ENCODE assay signal across 8 mouse cellular contexts in the genomic region with DNA sequence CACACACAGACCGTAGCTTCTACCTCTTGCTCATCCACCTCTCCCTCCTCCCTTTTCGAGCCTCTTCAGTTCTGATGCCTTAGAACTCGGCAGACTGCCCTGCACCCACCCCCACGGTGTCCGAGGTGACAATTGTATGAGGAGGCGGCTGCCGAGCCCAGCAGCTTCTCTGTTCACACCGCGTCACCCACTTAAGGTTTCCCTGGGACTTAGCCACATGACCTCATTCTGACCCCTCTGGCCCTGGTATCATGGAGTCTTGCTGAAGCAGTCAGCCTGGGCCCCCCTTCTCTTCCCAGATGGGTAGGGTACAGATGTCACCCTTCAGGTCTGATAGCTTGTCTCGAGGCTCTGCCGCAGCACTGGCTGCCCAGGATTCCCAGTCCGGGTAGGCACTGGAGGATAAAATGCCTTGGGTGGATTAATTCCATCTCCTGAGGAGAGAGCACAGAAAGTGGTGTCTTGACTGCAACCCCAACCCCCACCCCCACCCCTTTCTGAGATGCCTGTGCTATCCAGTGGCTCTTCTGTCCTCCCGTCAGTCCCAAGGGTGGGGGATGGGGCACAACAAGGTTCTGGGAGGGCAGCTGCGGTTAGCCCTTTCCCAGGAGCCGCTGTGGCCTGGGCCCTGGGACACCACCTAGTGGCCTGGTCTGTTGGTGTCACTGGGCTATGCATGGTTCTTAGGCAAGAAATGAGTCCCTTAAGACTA. TPM values are rescaled to one million over a fixed set of nuclear protein-coding genes. Genes with fewer than 3 reads are reported as not detected.
DNase-seq lines count a peak whose midpoint lies in the region; ATAC-seq and TF ChIP-seq lines count a peak whose summit lies in the region.

No protein-coding gene starts in this region.

- peaks cover 9% of the 10 kb centered on the region for H3K4me1 ChIP-seq in ES-Bruce4 (ENCODE audit: control insufficient read depth, insufficient read depth, low read length)
- 0 out of 2 replicates have a peak, but pooled peaks cover 3% of the 10 kb centered on the region for H3K4me1 ChIP-seq in forebrain, postnatal 0 days (ENCODE audit: insufficient read depth)
- peaks cover 70% of the 10 kb centered on the region for H3K4me1 ChIP-seq in lung, embryonic 15.5 days

- no peaks in the 10 kb centered on the region for H3K36me3 ChIP-seq in ES-Bruce4 (ENCODE audit: control insufficient read depth, insufficient read depth, low read length, poor library complexity, severe bottlenecking)
- H3K36me3 ChIP-seq in forebrain, postnatal 0 days (ENCODE audit: insufficient read depth): no peaks in the 10 kb centered on the region
- H3K36me3 ChIP-seq in lung, embryonic 15.5 days: no peaks in the 10 kb centered on the region

- H3K9me3 ChIP-seq in ES-Bruce4 (replicated peaks; ENCODE audit: control insufficient read depth, insufficient read depth, low read length, poor library complexity, severe bottlenecking): no peaks in the 10 kb centered on the region
- H3K9me3 ChIP-seq in forebrain, postnatal 0 days (ENCODE audit: low read length): no peaks in the 10 kb centered on the region
- H3K9me3 ChIP-seq in lung, embryonic 15.5 days: no peaks in the 10 kb centered on the region

- TF ChIP-seq EP300 in ES-Bruce4 (IDR thresholded peaks at IDR 0.05; ENCODE audit: insufficient read depth, low read depth, low read length): peak; percentile 90

- peak overlapping the region; percentile 41 for H3K4me3 ChIP-seq in ES-Bruce4 (ENCODE audit: low read depth, low read length)
- peak overlapping the region; percentile 48 for H3K4me3 ChIP-seq in forebrain, postnatal 0 days (ENCODE audit: low read depth, low read length)
- H3K4me3 ChIP-seq in lung, embryonic 15.5 days: peak overlapping the region; percentile 31

- 2% methylated on average over 13 of the region's 15 CpGs for WGBS in forebrain, postnatal 0 days
- WGBS in lung, embryonic 15.5 days: under 1% methylated on average over 14 of the region's 15 CpGs

- TF ChIP-seq CTCF in ES-Bruce4 (IDR thresholded peaks at IDR 0.05; ENCODE audit: low read depth, low read length): peak; percentile 89
- TF ChIP-seq CTCF in forebrain, postnatal 0 days (IDR thresholded peaks at IDR 0.05; ENCODE audit: low read depth): peak; percentile 79

- peak overlapping the region; percentile 77 for H3K27ac ChIP-seq in ES-Bruce4 (ENCODE audit: insufficient read depth, low read length)
- H3K27ac ChIP-seq in forebrain, postnatal 0 days (ENCODE audit: low read depth, low read length): peak overlapping the region; percentile 63
- H3K27ac ChIP-seq in lung, embryonic 15.5 days: peak overlapping the region; percentile 91

- ATAC-seq in forebrain, postnatal 0 days: peak; percentile 70
- ATAC-seq in lung, embryonic 15.5 days (ENCODE audit: borderline replicate concordance, extremely low read depth, low FRiP score, low TSS enrichment): peak; percentile 78
- ATAC-seq in neutrophil, adult 5-6 weeks (ENCODE audit: extremely low read depth, insufficient number of reproducible peaks, low FRiP score, poor library complexity, severe bottlenecking): peak; percentile 62; the same call in 1 of the 2 replicates

- no peak for TF ChIP-seq POLR2A in ES-Bruce4 (IDR thresholded peaks at IDR 0.05; ENCODE audit: insufficient read depth, low read length)

- peak; percentile 92 for DNase-seq in cerebellum, adult 11 months
- DNase-seq in forebrain, postnatal 0 days: peak; percentile 73
- peak; percentile 97 for DNase-seq in heart, postnatal 4 days
- peak; percentile 88 for DNase-seq in layer of hippocampus, adult 9-11 months
- DNase-seq in testis, postnatal 10 days (ENCODE audit: low spot score): peak; percentile 96

- H3K27me3 ChIP-seq in ES-Bruce4 (ENCODE audit: control insufficient read depth, insufficient read depth, low read length, poor library complexity, severe bottlenecking): no peaks in the 10 kb centered on the region
- no peaks in the 10 kb centered on the region for H3K27me3 ChIP-seq in forebrain, postnatal 0 days (ENCODE audit: insufficient read depth, low read length)
- H3K27me3 ChIP-seq in lung, embryonic 15.5 days: no peaks in the 10 kb centered on the region

- peak overlapping the region; percentile 76 for H3K4me2 ChIP-seq in forebrain, postnatal 0 days (ENCODE audit: low read depth)
- H3K4me2 ChIP-seq in lung, embryonic 15.5 days: peak overlapping the region; percentile 71

- H3K9ac ChIP-seq in ES-Bruce4 (ENCODE audit: low read depth, poor library complexity, severe bottlenecking): peak overlapping the region; percentile 55
- H3K9ac ChIP-seq in forebrain, postnatal 0 days: peak overlapping the region; percentile 65; the same call in 1 of the 2 replicates
- peak overlapping the region; percentile 31 for H3K9ac ChIP-seq in lung, embryonic 15.5 days

RNA-seq across cellular contexts. Expression of a gene that starts 42.4 kb away (rescaled TPM):
- 67.9 and 107 TPM in 2 replicates for polyA plus RNA-seq in ES-Bruce4 (2011; ENCODE audit: insufficient read depth, insufficient read length, low read depth, missing spikeins)
- total RNA-seq in forebrain, postnatal 0 days (2014; rRNA removed): 39.0 and 57.5 TPM in 2 replicates
- polyA plus RNA-seq in forebrain, postnatal 0 days (2015; fragmentation: Nextera tagmentation; extraction: Ambion mirVana): 70.7 and 71.5 TPM in 2 replicates
- 100 to 1,000 TPM; 204 to 207 TPM for total RNA-seq in heart, postnatal 4 days (2021)
- 57.4 and 59.4 TPM in 2 replicates for polyA plus RNA-seq in lung, embryonic 15.5 days (2015; fragmentation: Nextera tagmentation; extraction: Ambion mirVana)
- 28.5 and 41.0 TPM in 2 replicates for total RNA-seq in neutrophil, adult 5-6 weeks (2017)

Comparison
In these comparisons a context has a peak if more than half of its experiments do, and no peak if none do; other contexts are left out.
1. Peak in every context shown above with its lines: DNase-seq, ATAC-seq, H3K4me3 ChIP-seq and H3K27ac ChIP-seq.